Mouse (Mus musculus) G1E (cell line): ENCODE results near the gene Tacc2. TPM values are rescaled to one million over a fixed set of nuclear protein-coding genes. Genes with fewer than 3 reads are reported as not detected.

Experiments used
- ATAC-seq: 2 replicates; pipeline ENCODE4 v1.8.0; 2016; ENCODE audit warnings: mild to moderate bottlenecking; ENCODE audit not compliant: insufficient number of reproducible peaks, poor library complexity, low FRiP score, severe bottlenecking; ENCODE audit errors: extremely low read depth
- DNase-seq: peaks from one replicate; pipeline ENCODE4 v3.0.0; 2012; ENCODE audit warnings: low spot score
- H3K27me3 ChIP-seq: 2 replicates; pipeline ENCODE4 v1.6.1; 2012; ENCODE audit warnings: mild to moderate bottlenecking, low read length, inconsistent platforms; ENCODE audit not compliant: insufficient read depth
- H3K36me3 ChIP-seq: replicated peaks from 2 replicates; pipeline ENCODE3; 2012; ENCODE audit warnings: mild to moderate bottlenecking, inconsistent platforms
- H3K4me1 ChIP-seq: 2 replicates; pipeline ENCODE4 v1.6.1; 2012; ENCODE audit warnings: low read depth, low read length, inconsistent platforms, mixed read lengths; ENCODE audit not compliant: insufficient read depth
- H3K4me3 ChIP-seq: 2 replicates; pipeline ENCODE4 v1.5.1; 2012; ENCODE audit warnings: low read depth, mild to moderate bottlenecking, inconsistent platforms, low read length, moderate library complexity, mixed read lengths
- H3K9me3 ChIP-seq: replicated peaks from 2 replicates; pipeline ENCODE4 v1.6.1; 2012; ENCODE audit warnings: inconsistent platforms
- CTCF ChIP-seq: IDR thresholded peaks from 2 replicates; pipeline ENCODE4 v1.5.1; 2012; ENCODE audit warnings: low read depth, low read length, inconsistent platforms, mixed read lengths
- GATA1 ChIP-seq: IDR thresholded peaks from 2 replicates; pipeline ENCODE4 v1.6.1; 2012; ENCODE audit warnings: borderline replicate concordance, low read length, inconsistent platforms, mixed read lengths
- GATA2 ChIP-seq: IDR thresholded peaks from 2 replicates; pipeline ENCODE4 v1.6.1; 2012; ENCODE audit warnings: low read depth, low read length, inconsistent platforms, borderline replicate concordance
- POLR2AphosphoS5 ChIP-seq: IDR thresholded peaks from 2 replicates; pipeline ENCODE4 v1.6.1; 2012; ENCODE audit warnings: low read depth, low read length, inconsistent platforms; ENCODE audit not compliant: insufficient replicate concordance
- TAL1 ChIP-seq: conservative IDR thresholded peaks from 2 replicates; pipeline ENCODE4 v1.6.1; 2012; ENCODE audit warnings: low read depth, low read length, inconsistent platforms, mixed read lengths
- polyA plus RNA-seq: library from polyadenylated mRNA; stranded (reverse); fragments of >175 nt; gene quantifications from 2 replicates; pipeline ENCODE4 v1.2.3, GENCODE M21; 2012
- total RNA-seq, 2 experiments: library from RNA; stranded (forward) in 1 of 2; stranded (reverse) in 1 of 2; fragments of 200-1000 nt in 1 of 2; fragments of >200 nt in 1 of 2; fragmentation: Nextera tagmentation in 1 of 2; gene quantifications; 2 replicates each; pipeline ENCODE4 v1.2.3; 2014 to 2017

Tacc2 gene
- total and polyA plus RNA-seq, 3 experiments: 0.38 TPM; not detected in 2

- no peak for DNase-seq
- Histone ChIP-seq H3K36me3 (no peaks in the 10 kb centered on the region), H3K4me3 (no peak overlapping the region), H3K4me1 (no peaks in the 10 kb centered on the region), H3K27me3 (no peaks in the 10 kb centered on the region), H3K9me3 (peaks cover 78% of the 10 kb centered on the region)
- TF ChIP-seq GATA1 (no peak), TAL1 (no peak), GATA2 (no peak), POLR2AphosphoS5 (no peak), CTCF (no peak)
- no peak for ATAC-seq
Observed at GRCm38 (mm10) chr7:130640681-130641080, 63.4 kb downstream of the Tacc2 start.

- ATAC-seq (no peak), DNase-seq (no peak)
- Histone ChIP-seq H3K27me3 (no peaks in the 10 kb centered on the region), H3K4me3 (no peak overlapping the region), H3K4me1 (no peaks in the 10 kb centered on the region), H3K36me3 (no peaks in the 10 kb centered on the region), H3K9me3 (peaks cover 74% of the 10 kb centered on the region)
- TF ChIP-seq CTCF (no peak), GATA1 (no peak), POLR2AphosphoS5 (no peak), TAL1 (no peak), GATA2 (no peak)
Observed at GRCm38 (mm10) chr7:130645332-130645993, 68.2 kb downstream of the Tacc2 start.

- no peak for DNase-seq
- H3K4me3 ChIP-seq: no peak overlapping the region; the same call in 1 of the 2 replicates
- no peak for ATAC-seq
- peaks cover 71% of the 10 kb centered on the region for H3K9me3 ChIP-seq
- no peaks in the 10 kb centered on the region for H3K4me1 ChIP-seq
- no peaks in the 10 kb centered on the region for H3K36me3 ChIP-seq
- TF ChIP-seq POLR2AphosphoS5 (no peak), GATA1 (no peak), TAL1 (no peak), GATA2 (no peak), CTCF (no peak)
- H3K27me3 ChIP-seq: no peaks in the 10 kb centered on the region
Observed at GRCm38 (mm10) chr7:130645994-130646761, 68.9 kb downstream of the Tacc2 start.

GRCm38 (mm10) chr7:130646762-130647139, 69.5 kb downstream of the Tacc2 start:
- Histone ChIP-seq H3K9me3 (peaks cover 70% of the 10 kb centered on the region), H3K4me3 (no peak overlapping the region), H3K27me3 (no peaks in the 10 kb centered on the region), H3K4me1 (no peaks in the 10 kb centered on the region), H3K36me3 (no peaks in the 10 kb centered on the region)
- DNase-seq: no peak
- TF ChIP-seq GATA2 (no peak), TAL1 (no peak), CTCF (no peak), POLR2AphosphoS5 (no peak), GATA1 (no peak)
- no peak for ATAC-seq

- H3K36me3 ChIP-seq: no peaks in the 10 kb centered on the region
- no peak overlapping the region for H3K4me3 ChIP-seq
- no peak for TF ChIP-seq GATA2
- TF ChIP-seq POLR2AphosphoS5: no peak
- no peak for TF ChIP-seq TAL1
- TF ChIP-seq GATA1: no peak
- TF ChIP-seq CTCF: no peak
- H3K27me3 ChIP-seq: no peaks in the 10 kb centered on the region
- peaks cover 75% of the 10 kb centered on the region for H3K9me3 ChIP-seq
- ATAC-seq: no peak
- no peak for DNase-seq
- H3K4me1 ChIP-seq: no peaks in the 10 kb centered on the region
Observed at GRCm38 (mm10) chr7:130648061-130648460, 70.8 kb downstream of the Tacc2 start.

- Histone ChIP-seq H3K9me3 (peaks cover 75% of the 10 kb centered on the region), H3K4me3 (no peak overlapping the region), H3K27me3 (no peaks in the 10 kb centered on the region), H3K4me1 (no peaks in the 10 kb centered on the region), H3K36me3 (no peaks in the 10 kb centered on the region)
- ATAC-seq (no peak), DNase-seq (no peak)
- TF ChIP-seq GATA1 (no peak), TAL1 (no peak), POLR2AphosphoS5 (no peak), GATA2 (no peak), CTCF (no peak)
Observed at GRCm38 (mm10) chr7:130649257-130649656, 72.0 kb downstream of the Tacc2 start.
